Mouse (Mus musculus) forebrain, embryonic 13.5 days (tissue): Measurements from ENCODE around the gene Arvcf. TPM values are rescaled to one million over a fixed set of nuclear protein-coding genes. Genes with fewer than 3 reads are reported as not detected.

ENCODE experiments used
- ATAC-seq: fragments of 200-750 bp; cut with Nextera tagmentation; 2 replicates; pipeline ENCODE4 v1.8.0; 2017
- H3K27ac ChIP-seq: fragments of 300-500 bp; sonication (generic); 2 replicates; pipeline ENCODE4 v1.5.1; 2015; ENCODE audit warnings: inconsistent platforms, mild to moderate bottlenecking, moderate library complexity
- H3K27me3 ChIP-seq: fragments of 300-500 bp; sonication (generic); 2 replicates; pipeline ENCODE4 v1.6.1; 2015; ENCODE audit warnings: mild to moderate bottlenecking, inconsistent platforms
- H3K36me3 ChIP-seq: fragments of 300-500 bp; sonication (generic); 2 replicates; pipeline ENCODE4 v1.6.1; 2015; ENCODE audit warnings: mild to moderate bottlenecking, inconsistent platforms; ENCODE audit not compliant: poor library complexity, severe bottlenecking
- H3K4me1 ChIP-seq: fragments of 300-500 bp; sonication (generic); 2 replicates; pipeline ENCODE4 v1.6.1; 2015; ENCODE audit warnings: inconsistent platforms
- H3K4me2 ChIP-seq: fragments of 300-500 bp; sonication (generic); 2 replicates; pipeline ENCODE4 v1.6.1; 2015; ENCODE audit warnings: inconsistent platforms, mild to moderate bottlenecking, moderate library complexity
- H3K4me3 ChIP-seq: fragments of 300-500 bp; sonication (generic); 2 replicates; pipeline ENCODE4 v1.5.1; 2015; ENCODE audit warnings: mild to moderate bottlenecking, inconsistent platforms
- H3K9ac ChIP-seq: fragments of 300-500 bp; sonication (generic); 2 replicates; pipeline ENCODE4 v1.6.1; 2015; ENCODE audit warnings: mild to moderate bottlenecking, inconsistent platforms
- H3K9me3 ChIP-seq: fragments of 300-500 bp; sonication (generic); replicated peaks from 2 replicates; pipeline ENCODE4 v1.6.1; 2016; ENCODE audit warnings: inconsistent platforms
- WGBS: fragments of 180-500 bp; shearing (Covaris S2); methylation state at CpG from one replicate; pipeline ENCODE4 v1.1.7; 2015; 5-methylcytosine and 5-hydroxymethylcytosine counted together
- polyA plus RNA-seq: library from polyadenylated mRNA; unstranded; fragments of >200 nt; fragmentation: Nextera tagmentation; extraction: Ambion mirVana; gene quantifications from 2 replicates; pipeline ENCODE4 v1.2.1, GENCODE M21; 2015

Gene Arvcf
- polyA plus RNA-seq, 1 experiment from 2014 or later: 77.2 TPM

GRCm38 (mm10) chr16:18360151-18360805 is 12.3 kb downstream of the Arvcf start:
- no peak overlapping the region for H3K4me2 ChIP-seq
- H3K27ac ChIP-seq: no peak overlapping the region
- H3K4me1 ChIP-seq: no peaks in the 10 kb centered on the region
- ATAC-seq: no peak
- H3K9ac ChIP-seq: peak overlapping the region; percentile 9; the same call in 1 of the 2 replicates
- WGBS: 65% methylated on average over 6 of the region's 6 CpGs
- peaks cover 24% of the 10 kb centered on the region for H3K36me3 ChIP-seq
- no peaks in the 10 kb centered on the region for H3K9me3 ChIP-seq
- no peaks in the 10 kb centered on the region for H3K27me3 ChIP-seq
- no peak overlapping the region for H3K4me3 ChIP-seq

- no peak for ATAC-seq
- no peak overlapping the region for H3K27ac ChIP-seq
- no peak overlapping the region for H3K4me2 ChIP-seq
- H3K9me3 ChIP-seq: no peaks in the 10 kb centered on the region
- no peak overlapping the region for H3K9ac ChIP-seq
- WGBS: 83% methylated on average over 8 of the region's 8 CpGs
- peaks cover 15% of the 10 kb centered on the region for H3K36me3 ChIP-seq
- no peaks in the 10 kb centered on the region for H3K4me1 ChIP-seq
- no peaks in the 10 kb centered on the region for H3K27me3 ChIP-seq
- no peak overlapping the region for H3K4me3 ChIP-seq
These were observed 15.0 kb downstream of the Arvcf start for GRCm38 (mm10) chr16:18362948-18363347.

- Histone ChIP-seq H3K4me3 (no peak overlapping the region), H3K4me1 (no peaks in the 10 kb centered on the region), H3K9ac (no peak overlapping the region), H3K36me3 (peaks cover 22% of the 10 kb centered on the region), H3K4me2 (no peak overlapping the region), H3K9me3 (no peaks in the 10 kb centered on the region), H3K27me3 (no peaks in the 10 kb centered on the region), H3K27ac (no peak overlapping the region)
- ATAC-seq: no peak
- 92% methylated on average over 4 of the region's 4 CpGs for WGBS
These were observed 18.9 kb downstream of the Arvcf start for GRCm38 (mm10) chr16:18366849-18367248.

- Histone ChIP-seq H3K36me3 (peaks cover 12% of the 10 kb centered on the region; the same call in 1 of the 2 replicates), H3K4me2 (no peak overlapping the region), H3K9me3 (no peaks in the 10 kb centered on the region), H3K4me3 (no peak overlapping the region), H3K27me3 (no peaks in the 10 kb centered on the region), H3K9ac (no peak overlapping the region), H3K27ac (no peak overlapping the region), H3K4me1 (no peaks in the 10 kb centered on the region)
- over 99% methylated on average over 3 of the region's 3 CpGs for WGBS
- ATAC-seq: no peak
These were observed 22.2 kb downstream of the Arvcf start for GRCm38 (mm10) chr16:18370197-18370596.

- no peaks in the 10 kb centered on the region for H3K9me3 ChIP-seq
- WGBS: 94% methylated on average over 4 of the region's 4 CpGs
- no peak overlapping the region for H3K9ac ChIP-seq
- H3K27ac ChIP-seq: no peak overlapping the region
- peaks cover 15% of the 10 kb centered on the region for H3K4me1 ChIP-seq
- H3K27me3 ChIP-seq: no peaks in the 10 kb centered on the region
- H3K4me2 ChIP-seq: no peak overlapping the region
- ATAC-seq: no peak
- H3K4me3 ChIP-seq: no peak overlapping the region
- peaks cover 12% of the 10 kb centered on the region; the same call in 1 of the 2 replicates for H3K36me3 ChIP-seq
These were observed 25.6 kb downstream of the Arvcf start for GRCm38 (mm10) chr16:18373632-18374031.

- H3K9me3 ChIP-seq: no peaks in the 10 kb centered on the region
- H3K36me3 ChIP-seq: peaks cover 6% of the 10 kb centered on the region; the same call in 1 of the 2 replicates
- no peak overlapping the region for H3K4me3 ChIP-seq
- no peak overlapping the region for H3K27ac ChIP-seq
- WGBS: 92% methylated on average over 7 of the region's 7 CpGs
- ATAC-seq: no peak
- H3K4me2 ChIP-seq: no peak overlapping the region
- H3K27me3 ChIP-seq: no peaks in the 10 kb centered on the region
- H3K9ac ChIP-seq: no peak overlapping the region
- H3K4me1 ChIP-seq: peaks cover 43% of the 10 kb centered on the region
These were observed 28.4 kb downstream of the Arvcf start for GRCm38 (mm10) chr16:18376297-18376954.

- Histone ChIP-seq H3K9ac (no peak overlapping the region), H3K4me1 (peaks cover 51% of the 10 kb centered on the region), H3K27ac (no peak overlapping the region), H3K27me3 (no peaks in the 10 kb centered on the region), H3K36me3 (0 out of 2 replicates have a peak, but pooled peaks cover 2% of the 10 kb centered on the region), H3K4me2 (no peak overlapping the region), H3K4me3 (no peak overlapping the region), H3K9me3 (no peaks in the 10 kb centered on the region)
- WGBS: 30% methylated on average over 3 of the region's 3 CpGs
- no peak for ATAC-seq
These were observed 29.2 kb downstream of the Arvcf start for GRCm38 (mm10) chr16:18377203-18377602.

- H3K4me2 ChIP-seq: no peak overlapping the region
- no peak overlapping the region for H3K4me3 ChIP-seq
- H3K27ac ChIP-seq: no peak overlapping the region
- no peaks in the 10 kb centered on the region for H3K36me3 ChIP-seq
- peaks cover 64% of the 10 kb centered on the region for H3K4me1 ChIP-seq
- ATAC-seq: no peak
- H3K9ac ChIP-seq: no peak overlapping the region
- H3K27me3 ChIP-seq: no peaks in the 10 kb centered on the region
- H3K9me3 ChIP-seq: no peaks in the 10 kb centered on the region
- WGBS: 45% methylated on average over 1 of the region's 1 CpGs
These were observed 30.5 kb downstream of the Arvcf start for GRCm38 (mm10) chr16:18378489-18378888.

- ATAC-seq: no peak
- H3K4me3 ChIP-seq: no peak overlapping the region
- WGBS: 55% methylated on average over 8 of the region's 8 CpGs
- H3K9me3 ChIP-seq: no peaks in the 10 kb centered on the region
- H3K4me2 ChIP-seq: no peak overlapping the region
- H3K27ac ChIP-seq: peak overlapping the region; percentile 89
- H3K9ac ChIP-seq: no peak overlapping the region
- no peaks in the 10 kb centered on the region for H3K36me3 ChIP-seq
- H3K4me1 ChIP-seq: peaks cover 74% of the 10 kb centered on the region
- no peaks in the 10 kb centered on the region for H3K27me3 ChIP-seq
These were observed 31.5 kb downstream of the Arvcf start for GRCm38 (mm10) chr16:18379338-18380001.

- Histone ChIP-seq H3K27ac (peak overlapping the region; percentile 89), H3K4me2 (peak overlapping the region; percentile 16; the same call in 1 of the 2 replicates), H3K9me3 (no peaks in the 10 kb centered on the region), H3K4me3 (no peak overlapping the region), H3K36me3 (no peaks in the 10 kb centered on the region), H3K4me1 (peaks cover 79% of the 10 kb centered on the region), H3K9ac (peak overlapping the region; percentile 26), H3K27me3 (no peaks in the 10 kb centered on the region)
- ATAC-seq: peak; percentile 81
- 9% methylated on average over 6 of the region's 6 CpGs for WGBS
These were observed 32.6 kb downstream of the Arvcf start for GRCm38 (mm10) chr16:18380495-18381063.

GRCm38 (mm10) chr16:18381621-18382258 is 33.8 kb downstream of the Arvcf start:
- 37% methylated on average over 6 of the region's 6 CpGs for WGBS
- Histone ChIP-seq H3K36me3 (no peaks in the 10 kb centered on the region), H3K27me3 (no peaks in the 10 kb centered on the region), H3K27ac (peak overlapping the region; percentile 89), H3K9me3 (no peaks in the 10 kb centered on the region), H3K9ac (0 out of 2 replicates have a peak overlapping the region, but pooled peaks have one; percentile 26), H3K4me2 (peak overlapping the region; percentile 10), H3K4me1 (peaks cover 85% of the 10 kb centered on the region), H3K4me3 (no peak overlapping the region)
- peak; percentile 51 for ATAC-seq
